Mouse (Mus musculus) limb, embryonic 12.5 days (tissue): ENCODE data around the gene Wnt2b. TPM values are rescaled to one million over a fixed set of nuclear protein-coding genes. Genes with fewer than 3 reads are reported as not detected.

Source experiments
- ATAC-seq: fragments of 200-750 bp; cut with Nextera tagmentation; 2 replicates; pipeline ENCODE4 v1.8.0; 2017; ENCODE audit warnings: low read depth, moderate TSS enrichment; ENCODE audit not compliant: insufficient number of reproducible peaks, insufficient read depth, low FRiP score, low TSS enrichment
- H3K27ac ChIP-seq: fragments of 300-500 bp; sonication (generic); 2 replicates; pipeline ENCODE4 v1.5.1; 2016; ENCODE audit warnings: mild to moderate bottlenecking, moderate library complexity
- H3K27me3 ChIP-seq: fragments of 300-500 bp; sonication (generic); 2 replicates; pipeline ENCODE4 v1.6.1; 2016; ENCODE audit warnings: mild to moderate bottlenecking, moderate library complexity
- H3K36me3 ChIP-seq: fragments of 300-500 bp; sonication (generic); 2 replicates; pipeline ENCODE4 v1.6.1; 2016; ENCODE audit warnings: mild to moderate bottlenecking, moderate library complexity
- H3K4me1 ChIP-seq: fragments of 300-500 bp; sonication (generic); replicated peaks from 2 replicates; pipeline ENCODE4 v1.6.1; 2016
- H3K4me2 ChIP-seq: fragments of 300-500 bp; sonication (generic); 2 replicates; pipeline ENCODE4 v1.6.1; 2016; ENCODE audit warnings: mild to moderate bottlenecking, moderate library complexity
- H3K4me3 ChIP-seq: fragments of 300-500 bp; sonication (generic); replicated peaks from 2 replicates; pipeline ENCODE4 v1.5.1; 2016; ENCODE audit warnings: mild to moderate bottlenecking
- H3K9ac ChIP-seq: fragments of 300-500 bp; sonication (generic); replicated peaks from 2 replicates; pipeline ENCODE4 v1.6.1; 2016; ENCODE audit warnings: mild to moderate bottlenecking, moderate library complexity
- H3K9me3 ChIP-seq: fragments of 300-500 bp; sonication (generic); 2 replicates; pipeline ENCODE4 v1.6.1; 2016; ENCODE audit warnings: mild to moderate bottlenecking, moderate library complexity
- WGBS: fragments of 180-500 bp; shearing (Covaris S2); methylation state at CpG from one replicate; pipeline ENCODE4 v1.1.7; 2016; 5-methylcytosine and 5-hydroxymethylcytosine counted together
- polyA plus RNA-seq: library from polyadenylated mRNA; unstranded; fragments of >200 nt; fragmentation: Nextera tagmentation; extraction: Ambion mirVana; gene quantifications from 2 replicates; pipeline ENCODE4 v1.2.1, GENCODE M21; 2016

The Wnt2b gene
- 0.69 and 0.70 TPM in 2 replicates for polyA plus RNA-seq

DNA sequence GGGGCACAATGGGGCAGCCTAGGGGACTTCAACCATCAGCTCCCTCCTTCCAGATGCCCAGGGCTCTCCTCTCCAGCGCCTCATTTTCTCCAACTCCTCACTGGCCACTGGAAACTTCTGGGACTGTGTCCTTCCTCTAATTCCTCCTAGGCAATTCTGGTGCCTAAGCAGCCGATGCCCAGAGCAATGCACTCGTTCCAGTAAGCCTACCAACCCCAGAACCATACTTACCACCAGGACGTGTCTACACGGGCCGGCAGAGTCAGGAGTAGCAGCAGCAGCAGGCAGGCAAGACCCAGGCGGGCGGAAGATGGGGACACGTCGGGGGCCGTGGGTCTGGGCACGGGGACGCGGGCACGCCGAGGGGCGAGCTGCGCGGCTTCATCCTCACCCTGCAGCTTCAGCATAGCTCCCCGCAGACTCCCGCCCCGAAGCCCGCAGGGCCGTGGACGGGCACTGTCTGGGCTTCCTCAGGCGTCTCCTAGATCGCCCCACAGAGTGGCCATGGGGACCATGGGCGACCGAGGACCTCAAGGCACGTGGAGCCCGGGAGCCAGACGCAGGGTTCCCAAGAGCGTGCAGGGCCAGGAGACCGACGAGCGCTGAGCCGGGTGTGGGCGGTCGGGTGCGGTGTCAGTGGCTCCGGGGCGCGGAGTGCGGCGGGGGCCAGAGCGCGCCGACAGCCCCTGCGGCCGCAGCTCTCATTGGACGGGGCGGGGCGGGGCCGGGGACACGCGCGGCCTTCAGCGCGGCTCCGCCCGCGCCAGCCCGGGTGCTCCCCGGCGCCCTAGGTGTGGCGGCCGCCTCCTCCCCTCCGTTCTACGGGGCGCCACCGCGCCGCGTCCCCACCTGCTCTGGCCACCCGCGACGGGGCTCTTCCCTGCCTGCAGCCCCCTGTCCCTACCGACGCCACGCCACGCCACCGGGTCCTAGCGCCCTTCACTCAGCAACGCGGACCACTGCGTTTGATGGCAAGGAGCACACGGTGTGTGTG lies at the start of gene Wnt2b:
Gene Wnt2b (minus strand): TSS at position 856 of the 994 bp plus-strand sequence.
- H3K27ac ChIP-seq = no peak within 1 kb of the TSS
- no peaks in the 10 kb centered on the region for H3K9me3 ChIP-seq
- H3K9ac ChIP-seq = peak within 1 kb of the TSS; percentile 56
- H3K4me1 ChIP-seq = peaks cover 44% of the 10 kb centered on the region
- peak; percentile 34; the same call in 1 of the 2 replicates for ATAC-seq
- no peaks in the 10 kb centered on the region; the same call in 1 of the 2 replicates for H3K36me3 ChIP-seq
- WGBS = 1% methylated on average over 69 of the region's 87 CpGs
- H3K4me3 ChIP-seq = peak within 1 kb of the TSS; percentile 57
- H3K4me2 ChIP-seq = peak within 1 kb of the TSS; percentile 79
- peaks cover 68% of the 10 kb centered on the region for H3K27me3 ChIP-seq

DNA sequence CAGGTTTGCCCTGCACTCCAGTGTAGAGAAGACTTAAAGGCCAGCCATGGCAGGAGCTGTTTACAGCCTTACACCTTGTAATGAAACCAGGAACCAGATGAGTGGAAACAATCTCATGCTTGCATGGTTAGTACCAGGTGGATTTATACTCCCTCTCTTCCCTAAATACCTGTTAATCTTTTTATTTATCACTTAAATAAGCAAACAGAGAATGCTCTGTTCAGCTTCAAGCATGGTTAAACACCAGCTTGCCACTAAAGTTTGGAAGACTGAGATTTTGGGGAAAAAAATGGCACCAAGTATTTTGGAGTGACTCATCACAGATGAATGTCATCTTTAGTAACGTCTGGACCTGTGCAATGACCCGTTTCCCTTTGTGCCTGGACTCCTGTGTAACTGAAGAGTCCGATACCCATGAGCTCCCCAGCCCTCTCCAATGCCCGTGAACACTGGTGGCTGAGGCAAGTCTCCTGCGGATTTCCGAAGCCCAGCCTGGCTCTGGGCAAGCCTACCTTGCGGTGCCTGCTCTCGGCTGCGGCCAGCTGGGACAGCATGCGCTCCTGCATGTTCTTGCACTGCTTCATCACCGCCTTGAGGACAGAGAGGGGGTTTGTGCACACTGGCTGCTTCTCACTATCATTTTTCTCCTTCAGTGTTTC lies 49.1 kb upstream of the Wnt2b start:
- Histone ChIP-seq H3K9ac (no peak overlapping the region), H3K4me2 (no peak overlapping the region), H3K27me3 (no peaks in the 10 kb centered on the region), H3K9me3 (no peaks in the 10 kb centered on the region), H3K27ac (no peak overlapping the region), H3K4me3 (no peak overlapping the region), H3K36me3 (peaks cover 75% of the 10 kb centered on the region), H3K4me1 (no peaks in the 10 kb centered on the region)
- WGBS = 90% methylated on average over 11 of the region's 11 CpGs
- ATAC-seq = no peak

DNA sequence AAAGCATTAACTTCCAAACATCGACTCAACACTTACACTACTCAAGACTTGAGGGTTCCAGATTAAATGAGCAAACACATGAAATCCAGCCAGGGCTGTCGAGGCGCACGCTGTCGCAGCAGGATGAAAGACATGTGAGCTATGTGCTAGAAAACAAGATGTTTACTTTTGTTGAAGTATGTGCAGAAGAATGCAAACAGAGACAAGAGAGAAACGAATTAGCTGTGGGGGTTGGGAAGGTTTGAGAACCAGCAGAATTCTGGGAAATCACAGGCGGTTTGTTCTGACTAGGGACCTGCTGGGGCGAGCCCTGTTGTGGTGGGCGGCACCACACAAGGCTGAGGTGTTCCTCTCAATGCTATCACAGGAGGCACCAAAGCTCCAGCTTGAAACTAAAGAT lies 46.3 kb upstream of the Wnt2b start:
- Histone ChIP-seq H3K9me3 (no peaks in the 10 kb centered on the region), H3K9ac (no peak overlapping the region), H3K4me3 (no peak overlapping the region), H3K27ac (no peak overlapping the region), H3K4me1 (no peaks in the 10 kb centered on the region), H3K36me3 (peaks cover 96% of the 10 kb centered on the region), H3K4me2 (no peak overlapping the region), H3K27me3 (no peaks in the 10 kb centered on the region)
- no peak for ATAC-seq
- WGBS = 88% methylated on average over 9 of the region's 9 CpGs

DNA sequence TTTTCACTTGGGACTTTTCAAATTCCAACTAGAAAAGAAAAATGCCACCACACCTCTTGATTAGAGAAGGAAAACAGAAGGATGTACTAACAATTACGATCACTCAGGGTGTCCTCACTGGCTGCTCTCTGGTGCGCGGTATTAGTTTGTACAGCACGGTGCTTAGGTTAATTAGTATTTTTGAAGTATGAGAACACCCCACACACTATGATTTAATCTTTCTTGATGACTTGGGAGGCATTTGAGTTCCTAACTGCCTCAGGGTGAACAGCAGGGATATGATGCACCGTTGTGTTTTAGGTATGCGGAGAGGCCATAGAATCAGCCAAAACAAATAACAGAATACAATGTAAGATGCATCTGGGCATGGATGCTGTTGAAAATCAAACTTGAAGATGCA lies 44.4 kb upstream of the Wnt2b start:
- Histone ChIP-seq H3K36me3 (peaks cover 93% of the 10 kb centered on the region), H3K9ac (no peak overlapping the region), H3K4me1 (no peaks in the 10 kb centered on the region), H3K9me3 (no peaks in the 10 kb centered on the region), H3K27ac (no peak overlapping the region), H3K4me2 (no peak overlapping the region), H3K4me3 (no peak overlapping the region), H3K27me3 (no peaks in the 10 kb centered on the region)
- no peak for ATAC-seq
- whole genome bisulfite sequencing = 96% methylated on average over 6 of the region's 6 CpGs

DNA sequence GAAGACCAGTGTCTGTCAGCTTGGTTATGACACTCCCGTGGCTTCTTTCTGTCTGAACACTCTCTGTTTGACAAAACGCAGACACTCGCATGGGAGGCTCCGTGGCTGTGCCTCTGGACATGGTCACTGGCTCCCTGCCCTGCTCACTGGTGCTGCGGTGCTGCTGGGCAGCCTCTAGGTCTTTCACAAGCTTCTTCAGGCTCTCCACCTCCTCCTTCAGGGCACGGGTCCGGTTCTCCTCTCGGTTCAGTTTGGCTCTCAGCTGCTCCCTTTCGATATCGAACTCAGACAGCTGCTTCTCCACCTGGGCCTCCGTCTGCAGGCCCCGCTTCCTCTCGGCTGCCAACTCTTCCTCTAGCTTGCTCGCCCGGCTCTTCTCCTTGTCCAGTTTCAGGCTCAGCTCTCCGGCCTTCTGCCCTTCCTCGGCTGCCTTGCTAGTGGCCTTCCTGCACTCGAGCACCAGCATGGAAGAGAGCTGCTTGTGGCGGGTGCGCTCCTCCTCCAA lies 43.9 kb upstream of the Wnt2b start:
- H3K9ac ChIP-seq = no peak overlapping the region
- no peak overlapping the region for H3K4me3 ChIP-seq
- WGBS = 92% methylated on average over 20 of the region's 20 CpGs
- no peak overlapping the region for H3K4me2 ChIP-seq
- no peaks in the 10 kb centered on the region for H3K4me1 ChIP-seq
- peaks cover 93% of the 10 kb centered on the region for H3K36me3 ChIP-seq
- no peaks in the 10 kb centered on the region for H3K27me3 ChIP-seq
- H3K9me3 ChIP-seq = no peaks in the 10 kb centered on the region
- H3K27ac ChIP-seq = no peak overlapping the region
- ATAC-seq = no peak

DNA sequence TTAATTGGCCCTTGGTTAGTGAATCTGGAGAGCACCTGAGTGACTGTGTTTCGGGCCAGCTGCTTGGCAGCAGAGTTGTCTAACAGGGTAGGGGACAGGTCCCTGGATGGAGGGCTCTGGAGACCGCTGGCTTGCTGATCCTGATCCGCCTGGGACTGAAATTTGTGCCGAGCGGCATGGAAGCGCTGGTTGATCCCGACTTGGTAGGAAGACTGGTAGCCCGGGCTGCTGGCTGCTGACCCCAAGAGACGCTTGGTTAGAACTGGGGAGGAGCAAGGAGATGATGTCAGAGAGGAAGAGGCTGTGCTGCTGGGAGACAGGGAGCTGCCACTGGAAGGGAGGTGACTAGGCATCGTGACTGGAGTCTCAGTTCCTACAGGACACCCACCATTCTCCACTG lies 43.3 kb upstream of the Wnt2b start:
- H3K36me3 ChIP-seq = peaks cover 93% of the 10 kb centered on the region
- H3K4me2 ChIP-seq = no peak overlapping the region
- H3K9ac ChIP-seq = no peak overlapping the region
- H3K27me3 ChIP-seq = no peaks in the 10 kb centered on the region
- H3K9me3 ChIP-seq = no peaks in the 10 kb centered on the region
- H3K27ac ChIP-seq = no peak overlapping the region
- H3K4me1 ChIP-seq = no peaks in the 10 kb centered on the region
- 94% methylated on average over 10 of the region's 10 CpGs for WGBS
- ATAC-seq = no peak
- H3K4me3 ChIP-seq = no peak overlapping the region

DNA sequence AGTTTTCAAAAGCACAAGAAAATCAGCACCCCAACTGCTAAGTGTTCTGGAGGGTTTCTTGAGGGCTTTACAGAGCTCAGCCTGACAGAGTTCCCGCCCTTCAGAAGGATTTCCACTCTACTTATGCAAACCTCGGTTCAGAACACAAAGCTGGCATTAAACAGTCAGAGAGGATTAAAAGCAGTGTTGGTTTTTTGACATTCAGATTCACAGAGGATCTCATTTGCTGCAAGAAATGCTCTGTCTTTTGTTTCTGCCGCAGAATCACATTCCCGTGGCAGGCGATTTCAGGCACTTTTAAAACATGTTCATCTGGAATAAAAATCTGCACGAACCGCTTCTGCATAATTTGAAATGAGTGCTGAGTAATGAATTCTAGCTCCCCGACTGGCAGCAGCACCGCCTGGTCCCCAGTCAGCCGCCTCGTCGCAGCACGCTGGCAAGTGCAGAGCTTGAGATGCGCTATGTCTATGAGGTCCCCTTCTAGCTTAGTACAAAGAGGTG lies 42.3 kb upstream of the Wnt2b start:
- Histone ChIP-seq H3K27ac (no peak overlapping the region), H3K4me2 (no peak overlapping the region), H3K4me3 (no peak overlapping the region), H3K36me3 (peaks cover 86% of the 10 kb centered on the region), H3K9me3 (no peaks in the 10 kb centered on the region), H3K4me1 (peaks cover 6% of the 10 kb centered on the region; the same call in 1 of the 2 replicates), H3K9ac (no peak overlapping the region), H3K27me3 (no peaks in the 10 kb centered on the region)
- ATAC-seq = no peak
- WGBS = 87% methylated on average over 14 of the region's 14 CpGs

DNA sequence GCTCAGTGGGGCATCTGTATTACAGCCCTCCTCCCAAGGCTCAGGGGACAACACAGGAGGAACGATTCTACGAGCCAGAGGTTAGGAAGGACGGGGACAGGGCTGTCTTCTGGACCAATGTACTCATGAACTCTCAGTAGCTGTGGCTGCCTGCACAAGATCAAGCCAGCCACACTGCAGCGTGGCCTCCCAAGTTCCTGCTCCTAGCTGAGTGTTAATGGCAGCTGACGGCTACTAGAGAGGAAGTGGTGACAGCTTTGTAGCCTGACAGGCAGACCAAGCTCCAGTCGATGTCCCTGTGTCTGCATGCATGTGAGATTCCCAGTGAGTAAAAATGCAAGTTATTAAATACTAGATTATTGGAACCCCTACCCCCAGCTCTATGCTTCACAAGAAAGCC lies 39.7 kb upstream of the Wnt2b start:
- no peaks in the 10 kb centered on the region for H3K9me3 ChIP-seq
- H3K4me3 ChIP-seq = no peak overlapping the region
- peaks cover 61% of the 10 kb centered on the region for H3K36me3 ChIP-seq
- ATAC-seq = no peak
- H3K27ac ChIP-seq = no peak overlapping the region
- peaks cover 19% of the 10 kb centered on the region for H3K4me1 ChIP-seq
- WGBS = 37% methylated on average over 6 of the region's 6 CpGs
- H3K9ac ChIP-seq = no peak overlapping the region
- H3K27me3 ChIP-seq = no peaks in the 10 kb centered on the region
- H3K4me2 ChIP-seq = no peak overlapping the region

DNA sequence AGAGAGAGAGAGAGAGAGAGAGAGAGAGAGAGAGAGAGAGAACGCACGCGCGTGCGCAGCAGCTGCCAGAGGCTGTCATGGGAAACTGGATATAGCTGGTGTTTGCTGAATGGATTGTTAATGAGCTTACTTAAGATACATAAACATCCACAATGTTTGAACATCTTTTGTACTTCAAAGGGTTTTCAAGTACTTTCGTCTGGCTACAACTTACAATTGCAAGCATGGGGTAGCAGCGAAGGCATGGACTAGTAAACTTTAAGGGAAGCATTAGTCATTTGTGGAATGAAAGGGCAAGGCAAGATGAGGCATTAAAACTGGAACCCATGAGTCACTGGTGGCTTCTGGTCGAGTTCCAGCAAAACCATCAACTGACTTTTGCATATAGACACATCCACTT lies 38.8 kb upstream of the Wnt2b start:
- Histone ChIP-seq H3K36me3 (peaks cover 53% of the 10 kb centered on the region), H3K4me3 (no peak overlapping the region), H3K4me1 (peaks cover 19% of the 10 kb centered on the region), H3K9ac (no peak overlapping the region), H3K27ac (no peak overlapping the region), H3K9me3 (no peaks in the 10 kb centered on the region), H3K27me3 (no peaks in the 10 kb centered on the region), H3K4me2 (no peak overlapping the region)
- 82% methylated on average over 8 of the region's 8 CpGs for WGBS
- no peak for ATAC-seq

DNA sequence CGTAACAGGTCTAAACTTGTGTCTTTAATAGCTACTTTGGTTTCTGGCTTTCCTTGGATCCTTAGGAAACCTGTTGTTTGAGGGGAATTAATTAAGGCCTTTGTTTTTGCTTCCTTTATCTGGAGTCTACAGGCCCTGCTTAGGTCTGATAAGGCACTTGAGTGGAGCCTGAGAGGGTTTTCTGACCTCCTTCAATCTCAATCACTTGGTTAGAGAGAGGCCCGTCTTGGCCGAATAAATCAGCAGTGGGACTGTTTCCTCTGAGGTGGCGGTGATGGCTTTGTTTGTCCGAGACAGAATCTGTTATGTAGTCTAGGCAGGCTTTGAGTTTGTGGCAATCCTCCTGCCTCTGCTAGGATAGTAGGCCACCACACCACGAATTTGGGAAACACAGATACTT lies 35.8 kb upstream of the Wnt2b start:
- H3K4me1 ChIP-seq = peaks cover 38% of the 10 kb centered on the region
- no peaks in the 10 kb centered on the region for H3K9me3 ChIP-seq
- peaks cover 23% of the 10 kb centered on the region for H3K36me3 ChIP-seq
- H3K27me3 ChIP-seq = no peaks in the 10 kb centered on the region
- peak overlapping the region; percentile 20; the same call in 1 of the 2 replicates for H3K27ac ChIP-seq
- H3K4me3 ChIP-seq = no peak overlapping the region
- no peak overlapping the region for H3K4me2 ChIP-seq
- H3K9ac ChIP-seq = no peak overlapping the region
- ATAC-seq = no peak
- WGBS = 46% methylated on average over 6 of the region's 6 CpGs

DNA sequence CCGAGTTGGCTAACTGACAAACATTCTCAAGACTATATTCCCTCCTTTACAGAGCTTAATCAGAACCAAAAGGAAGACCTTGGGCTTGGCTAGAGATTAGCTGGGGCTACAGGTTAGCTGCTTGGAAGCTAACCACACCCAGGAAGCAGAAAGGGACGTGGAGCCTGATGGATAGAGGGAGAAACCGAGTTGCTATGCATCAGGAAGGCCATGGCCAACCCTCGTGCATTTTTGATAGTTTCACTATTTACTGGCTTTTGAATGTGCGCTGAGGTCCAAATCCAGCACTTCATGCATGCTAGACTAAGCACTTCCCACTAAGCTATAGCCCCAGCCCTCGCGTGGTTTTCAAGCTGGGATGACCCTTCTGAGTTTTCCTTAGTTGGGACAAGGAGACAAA lies 34.0 kb upstream of the Wnt2b start:
- Histone ChIP-seq H3K27me3 (no peaks in the 10 kb centered on the region), H3K4me1 (peaks cover 38% of the 10 kb centered on the region), H3K27ac (no peak overlapping the region), H3K9me3 (no peaks in the 10 kb centered on the region), H3K36me3 (0 out of 2 replicates have a peak, but pooled peaks cover 10% of the 10 kb centered on the region), H3K9ac (no peak overlapping the region), H3K4me2 (no peak overlapping the region), H3K4me3 (no peak overlapping the region)
- no peak for ATAC-seq
- WGBS = 86% methylated on average over 7 of the region's 7 CpGs
